Mouse (Mus musculus) frontal cortex, adult 2 months (tissue): Measurements from ENCODE around the gene Gm47289. TPM values are rescaled to one million over a fixed set of nuclear protein-coding genes. Genes with fewer than 3 reads are reported as not detected.

Experiments
- DNase-seq, 2 experiments: peaks; one replicate each; pipeline ENCODE4 v3.0.0; 2022; ENCODE audit warnings: low spot score in 1 of 2; ENCODE audit errors: extremely low spot score in 1 of 2
- polyA plus RNA-seq: library from polyadenylated mRNA; depleted of rRNA; stranded (reverse); fragments of >200 nt; gene quantifications from 2 replicates; pipeline ENCODE4 v1.2.3, GENCODE M21; 2012; rRNA removed

Gene Gm47289
- polyA plus RNA-seq, 1 experiment, result not detected

DNA sequence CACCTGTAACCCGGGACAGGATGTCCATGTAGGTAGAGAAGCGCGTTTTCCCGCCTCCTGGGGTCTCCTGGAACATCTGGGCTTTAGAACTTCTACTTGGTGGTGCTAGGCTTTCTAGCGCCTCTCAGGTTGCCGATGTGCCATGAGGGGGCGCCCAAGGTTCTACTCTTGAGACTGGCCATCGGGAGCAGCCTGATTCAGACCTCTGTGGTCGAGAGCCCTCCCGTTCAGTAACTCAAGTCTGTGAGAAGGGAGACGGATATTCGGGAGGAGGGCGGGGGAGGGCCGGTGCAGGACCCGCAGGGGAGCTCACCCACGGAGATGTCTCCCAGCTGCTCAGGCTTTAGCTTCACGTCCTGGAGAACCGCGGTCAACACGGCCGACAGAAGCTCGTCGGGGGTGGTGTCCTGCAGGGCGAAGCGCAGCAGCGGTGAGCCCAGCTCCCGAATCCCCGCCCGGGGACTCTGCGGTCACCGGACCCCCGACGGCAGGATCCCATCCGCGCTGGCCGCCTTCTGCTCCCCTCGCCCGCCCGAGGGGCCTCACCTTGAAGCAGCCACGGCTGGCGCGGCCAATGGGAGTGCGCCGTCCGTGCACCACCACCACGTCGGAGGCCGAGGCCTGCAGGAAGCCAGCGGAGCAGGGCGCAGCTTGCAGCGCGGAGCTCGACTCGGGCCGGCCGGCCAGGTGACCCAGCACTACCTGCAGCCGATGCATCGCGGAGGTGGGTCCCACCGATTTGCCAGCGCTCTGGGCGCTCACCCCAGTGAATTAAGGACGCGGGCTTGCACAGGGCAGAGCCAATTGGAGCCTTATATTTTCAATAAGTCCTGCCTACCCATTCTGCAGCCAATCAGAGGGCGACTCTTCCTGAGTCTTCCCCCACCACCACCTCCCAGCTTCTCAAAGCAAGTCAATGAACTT, 2.4 kb upstream of the Gm47289 start, which contains the start of gene Acaa1b:
Gene Acaa1b, minus strand, starts transcription at position 816 of the 924 bp plus-strand sequence.
- DNase-seq, result peak; percentile 23 to 80

GRCm38 (mm10) chr9:119160689-119161088, 1.7 kb downstream of the Gm47289 start:
- no peak for DNase-seq

GRCm38 (mm10) chr9:119164743-119165142, 5.8 kb downstream of the Gm47289 start:
- DNase-seq, result no peak

- DNase-seq, result no peak
Observed at GRCm38 (mm10) chr9:119165548-119165947, 6.6 kb downstream of the Gm47289 start.

DNA sequence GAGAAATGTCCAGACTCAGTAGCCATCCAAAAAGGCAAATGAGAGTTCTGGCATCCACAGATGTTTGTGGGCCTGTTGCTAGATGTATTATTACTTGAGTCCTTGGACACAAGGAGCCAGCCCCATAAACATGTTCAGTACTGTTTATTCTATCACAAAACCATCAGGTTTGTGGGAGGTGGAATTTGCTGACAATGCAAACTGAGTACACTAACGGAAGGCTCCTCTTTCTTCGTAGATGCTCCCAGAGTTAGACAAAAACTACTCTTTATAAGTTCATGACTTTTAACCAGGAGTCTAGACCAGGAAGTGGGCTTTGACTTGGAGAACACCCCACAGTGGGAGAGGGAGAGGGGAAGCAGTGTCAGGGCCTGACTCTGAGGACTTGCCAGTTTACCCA, 8.6 kb downstream of the Gm47289 start:
- no peak for DNase-seq

GRCm38 (mm10) chr9:119179292-119179691, 20.3 kb downstream of the Gm47289 start:
- DNase-seq, result no peak

DNA sequence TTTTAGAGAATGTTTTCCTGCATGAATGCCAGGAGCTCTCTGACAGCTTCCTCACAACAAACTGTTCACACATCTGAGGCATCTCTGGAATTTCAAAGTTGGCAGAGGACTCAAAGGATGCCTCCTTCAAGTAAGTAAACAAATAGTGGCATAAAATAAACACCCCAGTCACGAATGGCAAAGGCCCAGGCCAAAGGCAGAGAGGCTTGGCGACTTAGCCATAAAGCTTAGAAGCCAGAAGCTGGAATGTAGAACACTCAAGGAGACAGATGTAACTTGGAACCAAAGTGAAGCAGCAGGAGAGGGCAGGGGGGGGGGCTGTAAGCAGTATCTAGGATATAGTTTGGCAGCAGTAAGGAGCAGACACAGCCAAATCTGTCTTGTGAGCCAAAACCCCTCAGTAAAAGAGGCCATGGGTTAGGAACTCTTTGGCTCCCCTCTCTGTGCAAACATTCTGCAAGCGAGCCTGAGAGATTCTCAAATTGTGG, 22.3 kb downstream of the Gm47289 start:
- peak in 1 of 2 experiments; percentile 7 for DNase-seq

- peak in 1 of 2 experiments; percentile 44 for DNase-seq
Observed at GRCm38 (mm10) chr9:119192202-119192990, 33.4 kb downstream of the Gm47289 start.

GRCm38 (mm10) chr9:119199151-119199861, 40.3 kb downstream of the Gm47289 start:
- DNase-seq, result no peak

DNA sequence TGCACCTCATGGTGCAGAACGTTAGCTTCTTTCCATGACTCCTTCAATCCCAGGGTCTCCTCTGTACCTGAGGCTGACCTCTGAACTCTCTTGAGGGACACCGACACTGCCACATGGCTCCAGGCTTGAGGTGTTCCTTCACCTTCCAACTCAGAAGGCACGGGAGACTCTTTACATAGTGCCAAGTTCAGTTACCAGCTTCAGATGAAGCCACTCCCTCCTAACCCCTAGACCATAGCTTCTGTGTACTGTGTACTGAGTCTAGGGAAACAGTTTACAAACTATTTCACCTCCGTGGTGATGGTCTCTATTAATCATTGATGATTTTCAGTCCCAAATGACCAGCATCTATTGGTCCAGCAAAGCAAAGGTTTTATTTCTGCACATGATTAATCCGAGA, 42.7 kb downstream of the Gm47289 start:
- DNase-seq, result no peak

- DNase-seq, result no peak
Observed at GRCm38 (mm10) chr9:119203617-119204016, 44.7 kb downstream of the Gm47289 start.

DNA sequence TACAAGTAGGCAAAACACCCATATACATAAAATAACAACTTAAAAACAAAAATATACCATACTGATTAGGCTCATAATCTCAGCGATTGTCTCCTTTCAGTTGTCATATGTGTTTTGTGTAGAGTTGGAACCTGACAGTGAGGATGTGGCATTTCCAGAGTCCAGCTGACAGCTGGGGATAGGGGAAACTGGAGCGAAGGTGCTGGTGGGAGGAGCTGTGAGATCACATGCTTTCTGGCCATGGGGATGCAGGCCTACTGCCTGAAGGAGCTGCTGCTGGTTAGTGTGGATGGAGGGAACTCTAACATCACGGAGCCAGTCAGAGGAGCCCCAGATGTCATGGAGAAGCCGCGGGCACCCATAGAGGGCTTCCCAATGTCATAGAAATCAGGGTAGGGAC, 46.8 kb downstream of the Gm47289 start:
- DNase-seq, result no peak

DNA sequence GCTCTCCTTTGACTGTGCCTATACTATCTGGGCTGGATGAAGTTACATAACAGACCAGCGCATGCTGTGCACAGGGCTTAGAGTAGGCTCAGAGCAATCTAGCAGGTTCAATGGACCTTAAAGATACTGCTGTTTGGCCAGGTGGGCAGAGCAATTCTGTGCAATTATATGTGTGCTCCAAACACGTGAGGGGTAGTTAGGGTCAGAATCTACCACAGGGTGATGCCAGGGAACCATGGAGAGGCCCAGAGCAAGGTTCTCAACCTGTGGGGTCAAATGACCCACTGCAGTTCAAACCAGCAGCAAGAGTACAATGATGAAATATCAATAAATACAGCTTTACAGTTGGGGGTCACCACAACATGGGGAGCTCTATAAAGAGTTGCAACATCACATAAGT, 47.7 kb downstream of the Gm47289 start:
- no peak for DNase-seq

DNA sequence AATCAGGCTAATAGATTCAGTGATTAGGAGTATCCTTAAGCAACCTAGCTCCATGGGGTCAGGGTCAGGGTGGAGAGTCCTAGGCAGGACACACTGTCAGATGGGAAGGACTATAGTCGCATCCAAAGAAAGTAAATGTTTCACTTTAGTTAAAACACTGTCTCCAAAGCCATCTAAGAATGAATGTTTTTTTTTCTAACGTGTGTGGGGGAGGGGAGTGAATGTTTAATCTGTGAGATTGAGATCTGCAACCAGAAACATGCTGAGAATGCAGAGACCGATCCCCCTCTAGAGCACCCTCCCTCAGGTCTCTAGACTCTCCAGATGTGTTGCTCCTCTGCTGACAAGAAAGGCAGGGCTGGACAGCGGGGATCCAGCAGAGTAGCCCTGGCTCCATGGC, 48.2 kb downstream of the Gm47289 start:
- DNase-seq, result no peak

DNA sequence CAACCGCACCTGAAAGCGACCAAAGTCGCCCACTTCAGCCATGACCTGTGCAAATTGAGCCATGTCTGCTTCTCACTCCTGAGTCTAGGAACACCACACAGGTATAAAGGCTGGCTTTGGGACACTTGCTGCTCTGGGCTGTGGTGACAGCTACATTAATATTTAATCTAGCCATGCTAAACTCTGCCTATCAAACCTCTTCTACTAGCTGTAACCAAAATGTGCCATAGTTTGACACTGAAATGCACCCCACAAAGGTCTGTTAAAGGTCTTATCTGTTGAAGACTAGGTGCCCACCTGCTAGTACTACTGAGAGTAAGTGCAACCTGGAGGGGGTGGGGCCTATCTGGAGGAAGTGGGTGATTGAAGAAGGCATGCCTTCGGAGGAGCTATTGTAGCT, 50.0 kb downstream of the Gm47289 start, which contains the start of gene Slc22a13:
Gene Slc22a13, minus strand, starts transcription at position 101 of the 400 bp plus-strand sequence.
- no peak for DNase-seq

Other genes starting within 250 kb of the Gm47289 start
- gene Ctdspl, start 232.7 kb upstream of the Gm47289 start, polyA plus RNA-seq, result 30.1 and 33.7 TPM in 2 replicates
- gene Vill, start 106.4 kb upstream of the Gm47289 start, polyA plus RNA-seq, result 9.1 and 10.1 TPM in 2 replicates
- gene Plcd1, start 65.7 kb upstream of the Gm47289 start, polyA plus RNA-seq, result 15.9 and 18.4 TPM in 2 replicates
- 3.5 and 4.6 TPM in 2 replicates for gene Dlec1, start 56.7 kb upstream of the Gm47289 start, polyA plus RNA-seq
- gene Acaa1b, start 2.1 kb upstream of the Gm47289 start, polyA plus RNA-seq, result 0.80 and 1.7 TPM in 2 replicates
- not detected in 2 replicates for gene Slc22a13, start 49.9 kb downstream of the Gm47289 start, polyA plus RNA-seq
- gene Oxsr1, start 163.3 kb downstream of the Gm47289 start, polyA plus RNA-seq, result 46.6 and 51.5 TPM in 2 replicates
- 132 and 141 TPM in 2 replicates for gene Acaa1a, start 180.5 kb downstream of the Gm47289 start, polyA plus RNA-seq
- 5.2 and 5.5 TPM in 2 replicates for gene Myd88, start 182.2 kb downstream of the Gm47289 start, polyA plus RNA-seq
- 6.8 and 7.3 TPM in 2 replicates for gene Xylb, start 198.2 kb downstream of the Gm47289 start, polyA plus RNA-seq
- not detected in 2 replicates for gene Slc22a14, start 206.4 kb downstream of the Gm47289 start, polyA plus RNA-seq
- 7.7 and 8.4 TPM in 2 replicates for gene Acvr2b, start 243.0 kb downstream of the Gm47289 start, polyA plus RNA-seq